Mouse (Mus musculus): ENCODE measurements around the gene Olfr549. TPM values are rescaled to one million over a fixed set of nuclear protein-coding genes. Genes with fewer than 3 reads are reported as not detected.

The Olfr549 gene
- polyA plus RNA-seq (2015; fragmentation: Nextera tagmentation; extraction: Ambion mirVana), result not detected in 2 replicates

DNA sequence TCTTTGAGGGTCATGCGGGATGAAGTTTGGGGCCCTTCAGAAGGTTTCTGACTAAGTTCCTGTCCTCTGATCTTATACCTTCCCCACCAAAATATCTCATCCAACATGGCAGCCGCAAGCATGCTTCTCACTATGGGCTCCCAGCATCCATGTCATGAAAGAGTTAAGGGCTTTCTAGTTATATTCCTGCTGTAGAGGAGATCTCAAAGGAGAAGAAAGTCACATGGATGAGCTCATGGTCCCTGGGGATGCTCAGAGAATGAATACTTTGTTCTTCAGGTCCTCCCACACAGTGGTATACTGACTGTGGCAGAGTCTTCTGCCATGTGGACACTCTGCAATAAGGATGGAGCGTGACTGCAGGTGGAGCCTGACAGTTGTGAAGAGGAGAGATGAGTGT, at the start of gene Olfr549:
TSS of gene Olfr549 (plus strand) at position 301 of the 400 bp plus-strand sequence.
- Histone ChIP-seq H3K9me3 (ENCODE audit: control insufficient read depth, low read length) (no peaks in the 10 kb centered on the region), H3K4me1 (replicated peaks; ENCODE audit: control insufficient read depth, insufficient read depth, low read length) (no peaks in the 10 kb centered on the region), H3K27ac (ENCODE audit: low read length) (no peak within 1 kb of the TSS), H3K4me2 (ENCODE audit: low read length) (no peak within 1 kb of the TSS), H3K27me3 (replicated peaks; ENCODE audit: control insufficient read depth, insufficient read depth, low read length) (no peaks in the 10 kb centered on the region), H3K36me3 (ENCODE audit: control insufficient read depth, insufficient read depth) (no peaks in the 10 kb centered on the region), H3K9ac (replicated peaks; ENCODE audit: low read depth, low read length) (no peak within 1 kb of the TSS), H3K4me3 (replicated peaks; ENCODE audit: low read length) (no peak within 1 kb of the TSS)
- WGBS, result 94% methylated on average over 3 of the region's 3 CpGs
- ATAC-seq, result no peak

DNA sequence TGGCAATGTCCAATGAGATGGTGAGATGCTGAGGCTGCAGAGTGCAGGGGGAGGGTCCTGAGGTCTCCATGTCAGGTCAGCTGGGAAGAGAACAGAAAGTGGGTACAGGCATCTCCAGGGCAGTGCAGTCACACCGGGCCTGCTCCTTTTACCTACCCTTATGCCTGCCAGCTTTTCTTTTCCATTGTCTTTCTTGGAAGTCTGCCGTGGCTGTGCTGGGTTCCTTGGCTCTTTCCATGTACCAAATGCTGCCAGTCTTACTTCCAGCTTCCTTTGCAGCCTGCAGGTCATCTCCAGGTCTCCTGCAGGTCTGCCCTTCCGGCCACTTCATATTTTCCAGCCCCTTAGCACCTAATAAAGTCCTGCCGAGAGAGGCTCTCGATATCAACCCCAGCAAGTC, 47.7 kb upstream of the Olfr549 start:
- Histone ChIP-seq H3K4me3 (replicated peaks; ENCODE audit: low read length) (no peak overlapping the region), H3K4me1 (replicated peaks; ENCODE audit: control insufficient read depth, insufficient read depth, low read length) (no peaks in the 10 kb centered on the region), H3K9me3 (ENCODE audit: control insufficient read depth, low read length) (no peaks in the 10 kb centered on the region), H3K27ac (ENCODE audit: low read length) (no peak overlapping the region), H3K36me3 (ENCODE audit: control insufficient read depth, insufficient read depth) (no peaks in the 10 kb centered on the region), H3K27me3 (replicated peaks; ENCODE audit: control insufficient read depth, insufficient read depth, low read length) (no peaks in the 10 kb centered on the region), H3K9ac (replicated peaks; ENCODE audit: low read depth, low read length) (no peak overlapping the region), H3K4me2 (ENCODE audit: low read length) (no peak overlapping the region)
- 78% methylated on average over 5 of the region's 5 CpGs for WGBS
- no peak for ATAC-seq

DNA sequence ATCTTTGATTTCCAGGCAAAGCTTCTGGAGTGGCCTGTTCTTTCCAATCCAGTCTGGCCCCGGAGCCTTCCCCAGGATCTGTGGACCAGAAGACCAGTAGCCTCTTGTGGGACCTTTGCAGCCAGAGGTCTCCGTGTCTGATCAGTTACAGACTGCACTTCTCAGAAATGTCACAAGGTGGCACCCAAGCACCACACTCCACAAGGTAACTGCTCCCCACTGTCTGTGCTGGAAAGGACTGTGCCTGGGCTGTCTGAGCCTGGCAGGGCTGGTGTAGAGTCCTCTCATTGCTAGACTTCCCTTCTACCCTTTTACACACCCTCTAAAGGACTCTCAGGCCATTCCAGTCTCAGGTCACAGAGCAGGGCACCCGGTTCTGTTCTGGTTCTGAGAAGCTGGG, 42.8 kb upstream of the Olfr549 start:
- H3K9me3 ChIP-seq (ENCODE audit: control insufficient read depth, low read length), result no peaks in the 10 kb centered on the region
- peak; percentile 87 for ATAC-seq
- H3K4me3 ChIP-seq (replicated peaks; ENCODE audit: low read length), result no peak overlapping the region
- WGBS, result 48% methylated on average over 3 of the region's 3 CpGs
- no peaks in the 10 kb centered on the region for H3K4me1 ChIP-seq (replicated peaks; ENCODE audit: control insufficient read depth, insufficient read depth, low read length)
- H3K27me3 ChIP-seq (replicated peaks; ENCODE audit: control insufficient read depth, insufficient read depth, low read length), result 0 out of 2 replicates have a peak, but pooled peaks cover 3% of the 10 kb centered on the region
- no peaks in the 10 kb centered on the region for H3K36me3 ChIP-seq (ENCODE audit: control insufficient read depth, insufficient read depth)
- H3K27ac ChIP-seq (ENCODE audit: low read length), result no peak overlapping the region
- no peak overlapping the region for H3K4me2 ChIP-seq (ENCODE audit: low read length)
- no peak overlapping the region for H3K9ac ChIP-seq (replicated peaks; ENCODE audit: low read depth, low read length)

DNA sequence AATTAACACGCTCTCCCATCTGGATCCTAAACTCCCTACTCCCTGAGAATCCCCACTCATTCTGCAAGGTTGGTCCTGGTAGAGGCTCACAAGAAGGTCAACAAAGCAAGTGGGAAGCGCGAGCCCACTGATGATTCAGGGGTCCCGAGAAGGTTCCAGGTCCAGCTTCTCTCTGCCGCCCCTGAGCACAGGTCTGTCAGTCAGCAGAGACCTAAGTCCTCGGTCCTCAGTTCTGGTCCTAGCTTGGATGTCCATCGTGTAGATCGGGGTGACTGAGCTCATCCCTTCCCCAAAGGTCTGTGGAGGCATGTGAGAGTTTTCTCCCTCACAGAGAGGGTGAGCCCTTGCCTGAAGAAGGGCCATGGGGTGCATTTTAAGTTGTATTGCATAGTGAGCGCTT, 41.6 kb upstream of the Olfr549 start:
- no peak for ATAC-seq
- no peaks in the 10 kb centered on the region for H3K9me3 ChIP-seq (ENCODE audit: control insufficient read depth, low read length)
- 87% methylated on average over 9 of the region's 9 CpGs for WGBS
- H3K27me3 ChIP-seq (replicated peaks; ENCODE audit: control insufficient read depth, insufficient read depth, low read length), result 0 out of 2 replicates have a peak, but pooled peaks cover 3% of the 10 kb centered on the region
- no peak overlapping the region for H3K4me2 ChIP-seq (ENCODE audit: low read length)
- no peak overlapping the region for H3K4me3 ChIP-seq (replicated peaks; ENCODE audit: low read length)
- H3K4me1 ChIP-seq (replicated peaks; ENCODE audit: control insufficient read depth, insufficient read depth, low read length), result peaks cover 4% of the 10 kb centered on the region; the same call in 1 of the 2 replicates
- no peak overlapping the region for H3K27ac ChIP-seq (ENCODE audit: low read length)
- H3K9ac ChIP-seq (replicated peaks; ENCODE audit: low read depth, low read length), result no peak overlapping the region
- no peaks in the 10 kb centered on the region for H3K36me3 ChIP-seq (ENCODE audit: control insufficient read depth, insufficient read depth)

DNA sequence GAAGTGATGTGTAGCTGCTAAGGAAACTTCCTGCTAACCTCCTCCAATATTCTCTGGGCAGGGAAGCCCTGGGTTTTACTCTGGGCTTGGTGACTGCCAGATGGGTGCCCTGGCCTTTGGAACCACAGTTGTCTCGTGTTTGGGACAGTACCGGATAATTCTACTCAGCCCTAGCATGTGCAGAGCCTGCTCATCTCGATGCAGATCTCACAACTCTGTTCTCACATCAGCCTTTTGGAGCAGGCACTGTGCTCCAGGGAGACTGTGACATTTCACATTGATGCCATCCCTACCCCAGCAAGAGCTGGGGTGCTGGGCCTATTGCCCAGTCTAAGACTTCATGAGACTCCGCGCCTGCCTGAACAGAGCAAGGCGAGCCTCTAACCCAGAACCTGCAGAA, 41.0 kb upstream of the Olfr549 start:
- no peak overlapping the region for H3K9ac ChIP-seq (replicated peaks; ENCODE audit: low read depth, low read length)
- H3K9me3 ChIP-seq (ENCODE audit: control insufficient read depth, low read length), result no peaks in the 10 kb centered on the region
- no peak overlapping the region for H3K4me3 ChIP-seq (replicated peaks; ENCODE audit: low read length)
- H3K4me2 ChIP-seq (ENCODE audit: low read length), result no peak overlapping the region
- no peak for ATAC-seq
- no peak overlapping the region for H3K27ac ChIP-seq (ENCODE audit: low read length)
- WGBS, result 92% methylated on average over 6 of the region's 6 CpGs
- peaks cover 3% of the 10 kb centered on the region; the same call in 1 of the 2 replicates for H3K27me3 ChIP-seq (replicated peaks; ENCODE audit: control insufficient read depth, insufficient read depth, low read length)
- no peaks in the 10 kb centered on the region for H3K36me3 ChIP-seq (ENCODE audit: control insufficient read depth, insufficient read depth)
- peaks cover 8% of the 10 kb centered on the region for H3K4me1 ChIP-seq (replicated peaks; ENCODE audit: control insufficient read depth, insufficient read depth, low read length)

DNA sequence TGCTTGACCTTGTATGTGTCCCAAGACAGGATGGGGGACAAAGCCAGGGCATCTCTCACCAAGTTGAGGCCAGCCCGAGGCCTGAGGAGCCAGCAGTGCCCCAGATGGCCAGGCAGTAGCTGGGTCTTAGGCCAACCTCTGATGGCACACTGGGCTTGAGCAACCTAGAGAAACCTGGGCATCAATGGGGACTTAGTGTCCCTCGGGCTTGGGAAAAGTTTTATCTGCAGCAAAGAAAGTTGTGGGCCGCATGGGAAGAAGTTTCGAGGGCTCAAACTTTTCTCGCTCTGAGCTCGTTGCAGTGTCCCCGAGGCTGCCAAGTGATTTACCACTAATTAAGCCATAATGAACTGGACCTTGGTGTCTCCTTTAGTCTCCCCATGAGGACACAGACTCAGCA, 39.9 kb upstream of the Olfr549 start:
- ATAC-seq, result no peak
- 66% methylated on average over 7 of the region's 7 CpGs for WGBS

DNA sequence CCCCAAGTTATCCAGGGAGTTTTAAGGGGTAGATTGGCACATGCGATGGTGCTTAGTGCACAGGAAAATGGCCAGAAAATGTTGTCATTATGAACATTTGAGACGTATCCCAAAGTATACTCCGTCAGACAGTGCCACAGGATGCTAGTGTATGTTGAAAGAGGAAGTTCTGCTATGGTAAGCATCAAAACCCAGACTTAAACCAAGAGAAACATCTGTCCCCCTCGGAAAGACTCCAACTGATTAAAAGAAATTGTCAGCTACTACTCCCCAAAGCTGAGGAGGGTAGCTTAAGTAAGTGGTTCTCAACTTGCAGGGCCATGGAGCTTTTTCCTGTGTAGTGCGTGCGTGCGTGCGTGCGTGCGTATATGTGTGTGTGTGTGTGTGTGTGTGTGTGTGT, 37.7 kb upstream of the Olfr549 start:
- Histone ChIP-seq H3K4me2 (ENCODE audit: low read length) (no peak overlapping the region), H3K36me3 (ENCODE audit: control insufficient read depth, insufficient read depth) (no peaks in the 10 kb centered on the region), H3K9ac (replicated peaks; ENCODE audit: low read depth, low read length) (no peak overlapping the region), H3K27me3 (replicated peaks; ENCODE audit: control insufficient read depth, insufficient read depth, low read length) (peaks cover 3% of the 10 kb centered on the region; the same call in 1 of the 2 replicates), H3K9me3 (ENCODE audit: control insufficient read depth, low read length) (no peaks in the 10 kb centered on the region), H3K27ac (ENCODE audit: low read length) (no peak overlapping the region), H3K4me3 (replicated peaks; ENCODE audit: low read length) (no peak overlapping the region), H3K4me1 (replicated peaks; ENCODE audit: control insufficient read depth, insufficient read depth, low read length) (peaks cover 14% of the 10 kb centered on the region)
- ATAC-seq, result no peak
- 92% methylated on average over 10 of the region's 10 CpGs for WGBS

More for the DNA sequence above, 39.9 kb upstream of the Olfr549 start:
- H3K4me2 ChIP-seq (ENCODE audit: low read length), result no peak overlapping the region
- no peaks in the 10 kb centered on the region for H3K36me3 ChIP-seq (ENCODE audit: control insufficient read depth, insufficient read depth)
- peaks cover 8% of the 10 kb centered on the region for H3K4me1 ChIP-seq (replicated peaks; ENCODE audit: control insufficient read depth, insufficient read depth, low read length)
- H3K27me3 ChIP-seq (replicated peaks; ENCODE audit: control insufficient read depth, insufficient read depth, low read length), result peaks cover 3% of the 10 kb centered on the region; the same call in 1 of the 2 replicates
- H3K4me3 ChIP-seq (replicated peaks; ENCODE audit: low read length), result no peak overlapping the region
- H3K9me3 ChIP-seq (ENCODE audit: control insufficient read depth, low read length), result no peaks in the 10 kb centered on the region
- H3K27ac ChIP-seq (ENCODE audit: low read length), result no peak overlapping the region
- no peak overlapping the region for H3K9ac ChIP-seq (replicated peaks; ENCODE audit: low read depth, low read length)

DNA sequence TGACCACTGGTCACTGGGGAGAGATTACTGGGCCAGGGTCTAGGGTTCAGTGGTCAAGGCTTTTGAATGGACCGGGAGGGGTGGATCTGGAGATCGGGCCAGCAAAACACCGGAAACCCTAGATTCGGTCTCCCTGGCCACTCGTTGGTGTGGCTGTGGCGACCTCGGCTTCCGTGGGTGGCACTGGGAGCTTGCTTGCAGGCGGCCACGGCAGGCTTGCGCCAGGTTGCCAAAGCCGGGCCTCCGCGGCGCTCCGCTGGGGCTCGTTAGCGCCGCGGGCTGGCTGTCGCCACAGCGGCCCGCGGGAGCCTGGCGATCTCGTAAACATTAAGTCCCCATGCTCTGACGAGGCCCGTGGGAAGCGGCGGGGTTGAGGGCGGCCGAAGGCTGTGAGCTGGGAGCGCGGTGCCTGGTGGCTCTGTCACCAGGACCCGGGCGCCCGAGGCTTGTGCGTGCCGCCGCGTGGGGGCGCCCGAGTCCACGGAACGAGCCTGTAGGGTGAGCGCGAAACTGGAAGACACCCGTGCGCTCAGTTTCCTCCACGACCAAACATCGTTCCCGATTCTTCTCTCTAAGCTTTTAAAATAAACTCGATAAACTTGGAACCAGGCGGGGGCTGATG, 36.7 kb upstream of the Olfr549 start:
- H3K4me1 ChIP-seq (replicated peaks; ENCODE audit: control insufficient read depth, insufficient read depth, low read length), result peaks cover 16% of the 10 kb centered on the region
- no peak overlapping the region for H3K27ac ChIP-seq (ENCODE audit: low read length)
- peak overlapping the region; percentile 76 for H3K9ac ChIP-seq (replicated peaks; ENCODE audit: low read depth, low read length)
- no peaks in the 10 kb centered on the region for H3K9me3 ChIP-seq (ENCODE audit: control insufficient read depth, low read length)
- H3K36me3 ChIP-seq (ENCODE audit: control insufficient read depth, insufficient read depth), result no peaks in the 10 kb centered on the region
- WGBS, result under 1% methylated on average over 54 of the region's 54 CpGs
- H3K4me3 ChIP-seq (replicated peaks; ENCODE audit: low read length), result peak overlapping the region; percentile 57
- peak; percentile 96 for ATAC-seq
- H3K27me3 ChIP-seq (replicated peaks; ENCODE audit: control insufficient read depth, insufficient read depth, low read length), result peaks cover 3% of the 10 kb centered on the region; the same call in 1 of the 2 replicates
- peak overlapping the region; percentile 88 for H3K4me2 ChIP-seq (ENCODE audit: low read length)

DNA sequence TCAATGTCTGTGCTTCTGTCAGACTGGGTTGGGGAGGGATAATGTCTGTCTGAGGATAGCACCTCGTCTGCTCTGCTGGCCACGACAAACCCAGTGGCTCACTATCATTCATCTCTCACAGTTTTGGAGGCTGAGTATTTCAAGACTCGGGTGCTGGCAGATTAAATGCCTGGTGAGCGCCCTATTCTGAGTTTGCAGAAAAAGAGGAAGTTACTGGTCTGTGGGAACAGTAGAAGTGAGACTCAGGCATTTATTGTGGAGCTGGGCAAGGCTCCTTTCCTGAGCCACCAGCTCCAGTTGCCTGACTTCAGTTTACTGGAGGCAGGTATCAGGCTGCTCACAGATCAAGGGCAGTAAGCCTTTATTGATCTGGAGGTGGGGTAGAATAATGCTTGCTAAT, 35.5 kb upstream of the Olfr549 start:
- Histone ChIP-seq H3K9me3 (ENCODE audit: control insufficient read depth, low read length) (no peaks in the 10 kb centered on the region), H3K9ac (replicated peaks; ENCODE audit: low read depth, low read length) (no peak overlapping the region), H3K4me2 (ENCODE audit: low read length) (no peak overlapping the region), H3K27ac (ENCODE audit: low read length) (no peak overlapping the region), H3K4me1 (replicated peaks; ENCODE audit: control insufficient read depth, insufficient read depth, low read length) (peaks cover 16% of the 10 kb centered on the region), H3K36me3 (ENCODE audit: control insufficient read depth, insufficient read depth) (no peaks in the 10 kb centered on the region), H3K4me3 (replicated peaks; ENCODE audit: low read length) (no peak overlapping the region), H3K27me3 (replicated peaks; ENCODE audit: control insufficient read depth, insufficient read depth, low read length) (peaks cover 3% of the 10 kb centered on the region; the same call in 1 of the 2 replicates)
- no peak for ATAC-seq
- 79% methylated on average over 4 of the region's 4 CpGs for WGBS
